Mouse (Mus musculus): ENCODE measurements around the gene Asb15.

GRCm38 (mm10) chr6:24602993-24603392 is 75.0 kb downstream of the Asb15 start:
- TF ChIP-seq CTCF (IDR thresholded peaks at IDR 0.05; ENCODE audit: insufficient read depth, low read depth, low read length), result no peak
- TF ChIP-seq POLR2A (IDR thresholded peaks at IDR 0.05; ENCODE audit: insufficient read depth, low read depth, low read length), result no peak
